Comparison of ENCODE assay signal across 8 mouse cellular contexts in genomic region chr10:103443070-103443469, GRCm38 (mm10).
DNase-seq lines count a peak whose midpoint lies in the region; ATAC-seq lines count a peak whose summit lies in the region.

No protein-coding gene starts in this region.

- H3K27ac ChIP-seq in hindbrain, embryonic 14.5 days, result no peak overlapping the region
- H3K27ac ChIP-seq in midbrain, embryonic 15.5 days, result no peak overlapping the region

- intact Hi-C loops in left cerebral cortex, postnatal 25 days (cut with DNase I), result no loop called here

- no peak for DNase-seq in cerebellum, adult 11-12 months
- peak; percentile 38 for DNase-seq in MEL-GATA-1-ER (ENCODE audit: extremely low read depth, low read depth)
- peak; percentile 91 for DNase-seq in embryo, embryonic 11 days
- DNase-seq in hindbrain, embryonic 14.5 days (ENCODE audit: low spot score), result peak; percentile 97
- DNase-seq in left cerebral cortex, postnatal 25 days (ENCODE audit: low spot score in 2 of 2), result peak; percentile 51 to 79
- DNase-seq in spleen, adult 18-20 months, result no peak

- H3K9me3 ChIP-seq in hindbrain, embryonic 14.5 days (ENCODE audit: control insufficient read depth, low read length), result no peaks in the 10 kb centered on the region
- H3K9me3 ChIP-seq in midbrain, embryonic 15.5 days, result no peaks in the 10 kb centered on the region

- peak; percentile 90 for ATAC-seq in cerebellum, adult (ENCODE audit: insufficient number of reproducible peaks, low FRiP score, low TSS enrichment)
- peak; percentile 89 for ATAC-seq in hindbrain, embryonic 14.5 days (ENCODE audit: low FRiP score)
- ATAC-seq in midbrain, embryonic 15.5 days (replicated peaks), result peak; percentile 93

- no peaks in the 10 kb centered on the region for H3K27me3 ChIP-seq in hindbrain, embryonic 14.5 days (ENCODE audit: control insufficient read depth, insufficient read depth, low read length)
- no peaks in the 10 kb centered on the region for H3K27me3 ChIP-seq in midbrain, embryonic 15.5 days (replicated peaks)

- H3K9ac ChIP-seq in hindbrain, embryonic 14.5 days, result no peak overlapping the region
- no peak overlapping the region for H3K9ac ChIP-seq in midbrain, embryonic 15.5 days

- WGBS in hindbrain, embryonic 14.5 days, result 38% methylated on average over 3 of the region's 3 CpGs
- 43% methylated on average over 3 of the region's 3 CpGs for WGBS in midbrain, embryonic 15.5 days

- no peaks in the 10 kb centered on the region for H3K4me1 ChIP-seq in hindbrain, embryonic 14.5 days (replicated peaks; ENCODE audit: control insufficient read depth, insufficient read depth, low read length)
- H3K4me1 ChIP-seq in midbrain, embryonic 15.5 days, result no peaks in the 10 kb centered on the region

- H3K36me3 ChIP-seq in hindbrain, embryonic 14.5 days (replicated peaks; ENCODE audit: control insufficient read depth, insufficient read depth), result no peaks in the 10 kb centered on the region
- H3K36me3 ChIP-seq in midbrain, embryonic 15.5 days (replicated peaks), result no peaks in the 10 kb centered on the region

- no peak overlapping the region for H3K4me2 ChIP-seq in hindbrain, embryonic 14.5 days (replicated peaks)
- H3K4me2 ChIP-seq in midbrain, embryonic 15.5 days, result no peak overlapping the region

- H3K4me3 ChIP-seq in hindbrain, embryonic 14.5 days (replicated peaks; ENCODE audit: low read length), result no peak overlapping the region
- H3K4me3 ChIP-seq in midbrain, embryonic 15.5 days, result no peak overlapping the region

Comparison
In these comparisons a context has a peak if more than half of its experiments do, and no peak if none do; other contexts are left out.
1. DNase-seq: peak in MEL-GATA-1-ER (single experiment), embryo, embryonic 11 days (single experiment), hindbrain, embryonic 14.5 days (single experiment) and left cerebral cortex, postnatal 25 days (2 of 2); none in cerebellum, adult 11-12 months (single experiment) and spleen, adult 18-20 months (0 of 2).
2. Peak in every context shown above with its lines, with median percentiles within 50 percentile points of each other: ATAC-seq.